In genomic region chr7:141221249-141222125, GRCm38 (mm10) we compare ENCODE assay signal across 8 mouse cellular contexts. TPM values are rescaled to one million over a fixed set of nuclear protein-coding genes. Genes with fewer than 3 reads are reported as not detected.
DNase-seq lines count a peak whose midpoint lies in the region; ATAC-seq and TF ChIP-seq lines count a peak whose summit lies in the region.

No protein-coding gene starts in this region.

- peak overlapping the region; percentile 63 for H3K4me3 ChIP-seq in embryonic facial prominence, embryonic 13.5 days
- H3K4me3 ChIP-seq in heart, adult 2 months: peak overlapping the region; percentile 52
- peak overlapping the region; percentile 64 for H3K4me3 ChIP-seq in limb, embryonic 13.5 days
- H3K4me3 ChIP-seq in midbrain, embryonic 16.5 days (ENCODE audit: low read depth, low read length): peak overlapping the region; percentile 41

- WGBS in embryonic facial prominence, embryonic 13.5 days: 3% methylated on average over 44 of the region's 44 CpGs
- 10% methylated on average over 44 of the region's 44 CpGs for WGBS in heart, adult 2 months
- WGBS in limb, embryonic 13.5 days: 3% methylated on average over 44 of the region's 44 CpGs
- WGBS in midbrain, embryonic 16.5 days: 4% methylated on average over 43 of the region's 44 CpGs

- H3K4me2 ChIP-seq in embryonic facial prominence, embryonic 13.5 days: peak overlapping the region; percentile 92
- peak overlapping the region; percentile 92 for H3K4me2 ChIP-seq in limb, embryonic 13.5 days (replicated peaks)
- peak overlapping the region; percentile 80 for H3K4me2 ChIP-seq in midbrain, embryonic 16.5 days (ENCODE audit: low read length)

- no peaks in the 10 kb centered on the region for H3K79me2 ChIP-seq in heart, adult 2 months (replicated peaks; ENCODE audit: control insufficient read depth, insufficient read depth, low read length)

- H3K4me1 ChIP-seq in embryonic facial prominence, embryonic 13.5 days: peaks cover 33% of the 10 kb centered on the region
- H3K4me1 ChIP-seq in heart, adult 2 months (ENCODE audit: control insufficient read depth, insufficient read depth, low read length): peaks cover 9% of the 10 kb centered on the region
- peaks cover 35% of the 10 kb centered on the region for H3K4me1 ChIP-seq in limb, embryonic 13.5 days
- H3K4me1 ChIP-seq in midbrain, embryonic 16.5 days (ENCODE audit: control insufficient read depth, insufficient read depth, low read length): peaks cover 15% of the 10 kb centered on the region

- intact Hi-C loops in heart, adult 2 months (cut with DNase I): no loop called here

- peak; percentile 99 for DNase-seq in 3134 (ENCODE audit: extremely low read depth, insufficient read length, low spot score)
- DNase-seq in adrenal gland, postnatal 36 days: peak; percentile 98 to 99
- DNase-seq in heart, adult 2 months: peak; percentile 94 to 97
- peak; percentile 97 to 98 for DNase-seq in kidney, adult 8-10 months
- peak; percentile 92 to 98 for DNase-seq in spleen, postnatal 10 days (ENCODE audit: low spot score in 2 of 2)

- H3K36me3 ChIP-seq in embryonic facial prominence, embryonic 13.5 days: peaks cover 17% of the 10 kb centered on the region
- H3K36me3 ChIP-seq in heart, adult 2 months (ENCODE audit: control insufficient read depth, insufficient read depth, low read length): no peaks in the 10 kb centered on the region
- peaks cover 22% of the 10 kb centered on the region for H3K36me3 ChIP-seq in limb, embryonic 13.5 days
- H3K36me3 ChIP-seq in midbrain, embryonic 16.5 days (ENCODE audit: control insufficient read depth, insufficient read depth, low read length): no peaks in the 10 kb centered on the region; the same call in 1 of the 2 replicates

- TF ChIP-seq EP300 in heart, adult 2 months (IDR thresholded peaks at IDR 0.05; ENCODE audit: insufficient read depth, low read depth, low read length): peak; percentile 65; the same call in 1 of the 2 replicates

- ATAC-seq in embryonic facial prominence, embryonic 13.5 days (ENCODE audit: insufficient number of reproducible peaks, insufficient read depth, low FRiP score, low TSS enrichment, low read depth): peak; percentile 96
- peak; percentile 97 for ATAC-seq in limb, embryonic 13.5 days (ENCODE audit: low FRiP score, low read depth)
- ATAC-seq in midbrain, embryonic 16.5 days: peak; percentile 96

- no peaks in the 10 kb centered on the region for H3K9me3 ChIP-seq in embryonic facial prominence, embryonic 13.5 days
- H3K9me3 ChIP-seq in limb, embryonic 13.5 days: no peaks in the 10 kb centered on the region
- H3K9me3 ChIP-seq in midbrain, embryonic 16.5 days (replicated peaks; ENCODE audit: control insufficient read depth, low read length, poor library complexity, severe bottlenecking): no peaks in the 10 kb centered on the region

- peak; percentile 34 for TF ChIP-seq CTCF in heart, adult 2 months (IDR thresholded peaks at IDR 0.05)

- no peaks in the 10 kb centered on the region for H3K27me3 ChIP-seq in embryonic facial prominence, embryonic 13.5 days
- H3K27me3 ChIP-seq in heart, adult 2 months (ENCODE audit: control insufficient read depth, insufficient read depth, low read length): no peaks in the 10 kb centered on the region
- no peaks in the 10 kb centered on the region for H3K27me3 ChIP-seq in limb, embryonic 13.5 days
- no peaks in the 10 kb centered on the region for H3K27me3 ChIP-seq in midbrain, embryonic 16.5 days (ENCODE audit: control insufficient read depth, insufficient read depth, low read depth, low read length)

- H3K27ac ChIP-seq in embryonic facial prominence, embryonic 13.5 days: peak overlapping the region; percentile 89
- H3K27ac ChIP-seq in heart, adult 2 months: peak overlapping the region; percentile 58
- peak overlapping the region; percentile 90 for H3K27ac ChIP-seq in limb, embryonic 13.5 days
- H3K27ac ChIP-seq in midbrain, embryonic 16.5 days (ENCODE audit: low read length): peak overlapping the region; percentile 73

- TF ChIP-seq POLR2A in heart, adult 2 months (IDR thresholded peaks at IDR 0.05; ENCODE audit: insufficient read depth, low read depth, low read length): 0 out of 2 replicates have a peak, but pooled peaks have one; percentile 33

- H3K9ac ChIP-seq in embryonic facial prominence, embryonic 13.5 days: peak overlapping the region; percentile 82
- H3K9ac ChIP-seq in heart, adult 2 months (ENCODE audit: low read depth, low read length): peak overlapping the region; percentile 69
- peak overlapping the region; percentile 78 for H3K9ac ChIP-seq in limb, embryonic 13.5 days
- H3K9ac ChIP-seq in midbrain, embryonic 16.5 days (ENCODE audit: low read depth, low read length): peak overlapping the region; percentile 68

RNA-seq across cellular contexts. Expression of gene Rassf7, which starts 5.8 kb away (rescaled TPM):
- total RNA-seq in adrenal gland, postnatal 36 days (2021): 1 to 10 TPM; 3.6 to 4.1 TPM
- 32.9 and 40.0 TPM in 2 replicates for polyA plus RNA-seq in embryonic facial prominence, embryonic 13.5 days (2015; fragmentation: Nextera tagmentation; extraction: Ambion mirVana)
- under 1 TPM; 0.25 to 0.42 TPM for total RNA-seq in heart, adult 2 months (2021)
- 2.2 and 3.3 TPM in 2 replicates for polyA plus RNA-seq in heart, adult 2 months (2012; rRNA removed)
- polyA plus RNA-seq in limb, embryonic 13.5 days (2015; fragmentation: Nextera tagmentation; extraction: Ambion mirVana): 32.7 and 34.0 TPM in 2 replicates
- polyA plus RNA-seq in midbrain, embryonic 16.5 days (2015; fragmentation: Nextera tagmentation; extraction: Ambion mirVana): 19.8 and 21.2 TPM in 2 replicates

RNA-seq across cellular contexts. Expression of gene Phrf1, which starts 7.1 kb away (rescaled TPM):
- total RNA-seq in adrenal gland, postnatal 36 days (2021): 10 to 100 TPM; 70.5 to 89.3 TPM
- 78.5 and 82.0 TPM in 2 replicates for polyA plus RNA-seq in embryonic facial prominence, embryonic 13.5 days (2015; fragmentation: Nextera tagmentation; extraction: Ambion mirVana)
- total RNA-seq in heart, adult 2 months (2021): 10 to 100 TPM; 26.8 to 32.1 TPM
- 8.9 and 10.2 TPM in 2 replicates for polyA plus RNA-seq in heart, adult 2 months (2012; rRNA removed)
- polyA plus RNA-seq in limb, embryonic 13.5 days (2015; fragmentation: Nextera tagmentation; extraction: Ambion mirVana): 87.2 and 88.0 TPM in 2 replicates
- 68.0 and 72.3 TPM in 2 replicates for polyA plus RNA-seq in midbrain, embryonic 16.5 days (2015; fragmentation: Nextera tagmentation; extraction: Ambion mirVana)

RNA-seq across cellular contexts. Expression of gene Lmntd2, which starts 7.6 kb away (rescaled TPM):
- under 1 TPM; 0.13 TPM for total RNA-seq in adrenal gland, postnatal 36 days (2021)
- 2.8 and 3.4 TPM in 2 replicates for polyA plus RNA-seq in embryonic facial prominence, embryonic 13.5 days (2015; fragmentation: Nextera tagmentation; extraction: Ambion mirVana)
- total RNA-seq in heart, adult 2 months (2021): not detected
- 0.18 and 0.20 TPM in 2 replicates for polyA plus RNA-seq in heart, adult 2 months (2012; rRNA removed)
- 2.6 TPM in 2 replicates for polyA plus RNA-seq in limb, embryonic 13.5 days (2015; fragmentation: Nextera tagmentation; extraction: Ambion mirVana)
- polyA plus RNA-seq in midbrain, embryonic 16.5 days (2015; fragmentation: Nextera tagmentation; extraction: Ambion mirVana): 0.23 and 0.81 TPM in 2 replicates

RNA-seq across cellular contexts. Expression of gene Lrrc56, which starts 27.5 kb away (rescaled TPM):
- total RNA-seq in adrenal gland, postnatal 36 days (2021): 1 to 10 TPM; 4.7 to 8.8 TPM
- 11.6 and 13.3 TPM in 2 replicates for polyA plus RNA-seq in embryonic facial prominence, embryonic 13.5 days (2015; fragmentation: Nextera tagmentation; extraction: Ambion mirVana)
- total RNA-seq in heart, adult 2 months (2021): 1 to 10 TPM; 2.3 to 3.1 TPM
- 4.6 and 4.9 TPM in 2 replicates for polyA plus RNA-seq in heart, adult 2 months (2012; rRNA removed)
- polyA plus RNA-seq in limb, embryonic 13.5 days (2015; fragmentation: Nextera tagmentation; extraction: Ambion mirVana): 11.4 and 12.9 TPM in 2 replicates
- 11.5 and 12.7 TPM in 2 replicates for polyA plus RNA-seq in midbrain, embryonic 16.5 days (2015; fragmentation: Nextera tagmentation; extraction: Ambion mirVana)

RNA-seq across cellular contexts. Expression of gene Hras, which starts 27.7 kb away (rescaled TPM):
- 10 to 100 TPM; 89.1 to 93.9 TPM for total RNA-seq in adrenal gland, postnatal 36 days (2021)
- polyA plus RNA-seq in embryonic facial prominence, embryonic 13.5 days (2015; fragmentation: Nextera tagmentation; extraction: Ambion mirVana): 99.8 and 110 TPM in 2 replicates
- total RNA-seq in heart, adult 2 months (2021): 100 to 1,000 TPM in 1 of 2 experiments, 10 to 100 TPM in 1; 90.8 to 105 TPM
- 63.7 and 79.9 TPM in 2 replicates for polyA plus RNA-seq in heart, adult 2 months (2012; rRNA removed)
- polyA plus RNA-seq in limb, embryonic 13.5 days (2015; fragmentation: Nextera tagmentation; extraction: Ambion mirVana): 94.5 and 97.5 TPM in 2 replicates
- polyA plus RNA-seq in midbrain, embryonic 16.5 days (2015; fragmentation: Nextera tagmentation; extraction: Ambion mirVana): 139 and 144 TPM in 2 replicates

Comparison
In these comparisons a context has a peak if more than half of its experiments do, and no peak if none do; other contexts are left out.
1. Peak in every context shown above with its lines: DNase-seq, ATAC-seq, H3K4me3 ChIP-seq and H3K27ac ChIP-seq.